Comparison of ENCODE assay signal across 17 mouse cellular contexts in the genomic region with DNA sequence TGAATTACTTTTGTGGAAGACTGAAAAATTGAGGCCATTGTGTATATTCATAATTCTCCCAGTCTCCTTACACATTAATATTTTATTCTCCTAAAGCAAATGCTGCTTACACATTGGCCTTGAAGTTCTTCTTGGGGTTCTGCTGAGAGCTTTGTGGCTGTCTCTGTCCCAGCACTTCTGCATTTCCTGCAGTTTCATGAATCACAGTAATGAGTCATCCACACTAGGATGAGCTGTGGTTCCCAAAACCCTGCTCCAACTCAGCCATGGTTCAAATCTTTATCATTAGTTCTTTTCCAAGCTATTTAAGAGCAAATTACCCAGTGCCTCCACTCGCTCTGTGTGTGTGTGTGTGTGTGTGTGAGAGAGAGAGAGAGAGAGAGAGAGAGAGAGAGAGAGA. TPM values are rescaled to one million over a fixed set of nuclear protein-coding genes. Genes with fewer than 3 reads are reported as not detected.
DNase-seq lines count a peak whose midpoint lies in the region; ATAC-seq and TF ChIP-seq lines count a peak whose summit lies in the region.
"Had no signal": no experiment of that assay in that cellular context is flagged by ENCODE, and none has a peak within 500 bp of the region (broad histone marks: within the 10 kb centered on the region; RNA-seq: fewer than 3 reads in every experiment).

No protein-coding gene starts in this region.

- no peaks in the 10 kb centered on the region for H3K9me3 ChIP-seq in heart, embryonic 15.5 days (replicated peaks)
- H3K9me3 ChIP-seq in forebrain, postnatal 0 days (ENCODE audit: low read length): no peaks in the 10 kb centered on the region
- H3K9me3 ChIP-seq: embryonic facial prominence, embryonic 15.5 days; hindbrain, embryonic 15.5 days; limb, embryonic 13.5 days had no signal

- H3K27me3 ChIP-seq in heart, embryonic 15.5 days: no peaks in the 10 kb centered on the region
- H3K27me3 ChIP-seq in heart, adult 2 months (ENCODE audit: control insufficient read depth, insufficient read depth, low read length): no peaks in the 10 kb centered on the region
- no peaks in the 10 kb centered on the region for H3K27me3 ChIP-seq in myocyte (ENCODE audit: control insufficient read depth, insufficient read depth, insufficient read length)
- H3K27me3 ChIP-seq in forebrain, postnatal 0 days (ENCODE audit: insufficient read depth, low read length): no peaks in the 10 kb centered on the region
- H3K27me3 ChIP-seq: embryonic facial prominence, embryonic 15.5 days; hindbrain, embryonic 15.5 days; limb, embryonic 13.5 days had no signal

- 55% methylated on average over 1 of the region's 1 CpGs for WGBS in heart, embryonic 15.5 days
- 81% methylated on average over 1 of the region's 1 CpGs for WGBS in heart, adult 2 months
- 82% methylated on average over 1 of the region's 1 CpGs for WGBS in forebrain, postnatal 0 days

- H3K9ac ChIP-seq in heart, embryonic 15.5 days: no peak overlapping the region
- H3K9ac ChIP-seq in heart, adult 2 months (ENCODE audit: low read depth, low read length): no peak overlapping the region
- no peak overlapping the region for H3K9ac ChIP-seq in forebrain, postnatal 0 days
- H3K9ac ChIP-seq: embryonic facial prominence, embryonic 15.5 days; hindbrain, embryonic 15.5 days; limb, embryonic 13.5 days had no signal

- H3K4me3 ChIP-seq in heart, embryonic 15.5 days: no peak overlapping the region
- no peak overlapping the region for H3K4me3 ChIP-seq in heart, adult 2 months
- H3K4me3 ChIP-seq in myocyte: no peak overlapping the region
- H3K4me3 ChIP-seq in forebrain, postnatal 0 days (ENCODE audit: low read depth, low read length): no peak overlapping the region
- H3K4me3 ChIP-seq: embryonic facial prominence, embryonic 15.5 days; hindbrain, embryonic 15.5 days; limb, embryonic 13.5 days had no signal

- ATAC-seq in heart, embryonic 15.5 days (replicated peaks; ENCODE audit: insufficient number of reproducible peaks, insufficient read depth, low FRiP score, low read depth): no peak
- no peak for ATAC-seq in forebrain, postnatal 0 days
- ATAC-seq: lung, postnatal 0 days had no signal

- TF ChIP-seq POLR2A in heart, adult 2 months (IDR thresholded peaks at IDR 0.05; ENCODE audit: insufficient read depth, low read depth, low read length): no peak
- no peak for TF ChIP-seq POLR2A in myocyte (IDR thresholded peaks at IDR 0.05; ENCODE audit: insufficient read length, low read depth)

- no peak for DNase-seq in heart, adult 2 months
- DNase-seq in 3T3-L1 (ENCODE audit: low read depth, low spot score) (peak; percentile 72), adipocyte (ENCODE audit: low spot score) (peak; percentile 37)
- no peak for DNase-seq in layer of hippocampus, adult 8-10 months (ENCODE audit: low spot score in 2 of 2)
- DNase-seq in forebrain, postnatal 0 days: no peak
- no peak for DNase-seq in embryo, embryonic 10.5 days (ENCODE audit: low spot score)
- DNase-seq: cerebellum, postnatal 36 days; heart, adult 18-20 months; kidney, adult 9 months; layer of hippocampus, postnatal 36 days had no signal

- no peak overlapping the region for H3ac ChIP-seq in myocyte (ENCODE audit: control insufficient read depth, insufficient read length)

- TF ChIP-seq EP300 in heart, adult 2 months (IDR thresholded peaks at IDR 0.05; ENCODE audit: insufficient read depth, low read depth, low read length): no peak

- H3K36me3 ChIP-seq in heart, embryonic 15.5 days: no peaks in the 10 kb centered on the region
- peaks cover 2% of the 10 kb centered on the region; the same call in 1 of the 2 replicates for H3K36me3 ChIP-seq in heart, adult 2 months (ENCODE audit: control insufficient read depth, insufficient read depth, low read length)
- H3K36me3 ChIP-seq in myocyte (ENCODE audit: control insufficient read depth, insufficient read depth): no peaks in the 10 kb centered on the region
- H3K36me3 ChIP-seq in forebrain, postnatal 0 days (ENCODE audit: insufficient read depth): no peaks in the 10 kb centered on the region
- H3K36me3 ChIP-seq: embryonic facial prominence, embryonic 15.5 days; hindbrain, embryonic 15.5 days had no signal

- intact Hi-C loops in heart, adult 2 months (cut with DNase I): no loop called here

- H3K79me2 ChIP-seq in heart, adult 2 months (replicated peaks; ENCODE audit: control insufficient read depth, insufficient read depth, low read length): no peaks in the 10 kb centered on the region
- H3K79me2 ChIP-seq in myocyte (ENCODE audit: control insufficient read depth, insufficient read depth): no peaks in the 10 kb centered on the region

- no peak for TF ChIP-seq CTCF in heart, adult 2 months (IDR thresholded peaks at IDR 0.05)
- no peak for TF ChIP-seq CTCF in forebrain, postnatal 0 days (IDR thresholded peaks at IDR 0.05; ENCODE audit: low read depth)

- peaks cover 13% of the 10 kb centered on the region for H3K4me1 ChIP-seq in heart, embryonic 15.5 days (replicated peaks)
- peaks cover 4% of the 10 kb centered on the region for H3K4me1 ChIP-seq in heart, adult 2 months (ENCODE audit: control insufficient read depth, insufficient read depth, low read length)
- H3K4me1 ChIP-seq in forebrain, postnatal 0 days (ENCODE audit: insufficient read depth): no peaks in the 10 kb centered on the region
- H3K4me1 ChIP-seq: embryonic facial prominence, embryonic 15.5 days; hindbrain, embryonic 15.5 days had no signal

- H3K27ac ChIP-seq in heart, embryonic 15.5 days: 0 out of 2 replicates have a peak overlapping the region, but pooled peaks have one; percentile 1
- H3K27ac ChIP-seq in heart, adult 2 months: no peak overlapping the region
- H3K27ac ChIP-seq in forebrain, postnatal 0 days (ENCODE audit: low read depth, low read length): no peak overlapping the region
- H3K27ac ChIP-seq: embryonic facial prominence, embryonic 15.5 days; hindbrain, embryonic 15.5 days; limb, embryonic 13.5 days had no signal

- H3K4me2 ChIP-seq in heart, embryonic 15.5 days: no peak overlapping the region
- H3K4me2 ChIP-seq in myocyte (ENCODE audit: low read depth): peak overlapping the region; percentile 41
- H3K4me2 ChIP-seq in forebrain, postnatal 0 days (ENCODE audit: low read depth): no peak overlapping the region
- H3K4me2 ChIP-seq: embryonic facial prominence, embryonic 15.5 days; hindbrain, embryonic 15.5 days; limb, embryonic 13.5 days had no signal

TF ChIP-seq in myocyte, 11 proteins besides CTCF, POLR2A, EP300 and RAD21:
- 0 out of 2 replicates have a peak, but pooled peaks have one; percentile 13 for TF ChIP-seq CEBPB (IDR thresholded peaks at IDR 0.05; ENCODE audit: insufficient read depth, poor library complexity, severe bottlenecking)
- no peak for TF ChIP-seq MAX (IDR thresholded peaks at IDR 0.05; ENCODE audit: low read depth)
- no peak for TF ChIP-seq MYOG (IDR thresholded peaks at IDR 0.05; ENCODE audit: control insufficient read depth in 1 of 3, insufficient read depth in 1 of 3, insufficient read length in 2 of 3, low read depth in 2 of 3)
- TF ChIP-seq POLR2AphosphoS2 (IDR thresholded peaks at IDR 0.05; ENCODE audit: insufficient read length, low read depth): no peak
TF ChIP-seq in myocyte: peak in this region for 1.

RNA-seq across cellular contexts. Expression of gene Gpr183, which starts 22.3 kb away (rescaled TPM):
- 1.8 and 3.1 TPM in 2 replicates for polyA plus RNA-seq in heart, embryonic 15.5 days (2015; fragmentation: Nextera tagmentation; extraction: Ambion mirVana)
- 1 to 10 TPM in 1 of 2 experiments, under 1 TPM in 1; 0.84 to 1.1 TPM for total RNA-seq in heart, adult 2 months (2021)
- 1.3 and 1.4 TPM in 2 replicates for polyA plus RNA-seq in heart, adult 2 months (2012; rRNA removed)
- polyA plus RNA-seq in myocyte (2012; fragmentation: generic; extraction: Trizol): 0.02 TPM
- 1 to 10 TPM in 2 of 4 experiments, under 1 TPM in 2; 0.50 to 7.3 (median 2.6) TPM for total RNA-seq in layer of hippocampus, adult 8-10 months (2022)
- total RNA-seq in forebrain, postnatal 0 days (2014; rRNA removed): 0.46 and 0.52 TPM in 2 replicates
- 0.68 and 0.74 TPM in 2 replicates for polyA plus RNA-seq in forebrain, postnatal 0 days (2015; fragmentation: Nextera tagmentation; extraction: Ambion mirVana)

RNA-seq across cellular contexts. Expression of gene Timm8a2, which starts 47.2 kb away (rescaled TPM):
- not detected in 2 replicates for polyA plus RNA-seq in heart, embryonic 15.5 days (2015; fragmentation: Nextera tagmentation; extraction: Ambion mirVana)
- total RNA-seq in heart, adult 2 months (2021): not detected
- polyA plus RNA-seq in heart, adult 2 months (2012; rRNA removed): 0.32 TPM in 1 of 2 replicates, not detected in the other
- polyA plus RNA-seq in myocyte (2012; fragmentation: generic; extraction: Trizol): not detected
- total RNA-seq in layer of hippocampus, adult 8-10 months (2022): not detected
- total RNA-seq in forebrain, postnatal 0 days (2014; rRNA removed): 1.2 TPM in 1 of 2 replicates, not detected in the other
- polyA plus RNA-seq in forebrain, postnatal 0 days (2015; fragmentation: Nextera tagmentation; extraction: Ambion mirVana): not detected in 2 replicates
- total RNA-seq: heart, adult 18-20 months had no signal
- polyA plus RNA-seq: embryonic facial prominence, embryonic 15.5 days; hindbrain, embryonic 15.5 days; limb, embryonic 13.5 days; lung, postnatal 0 days; midbrain, postnatal 0 days had no signal

Comparison
In these comparisons a context has a peak if more than half of its experiments do, and no peak if none do; other contexts are left out.
1. DNase-seq: peak in 3T3-L1 (single experiment) and adipocyte (single experiment); none in heart, adult 2 months (0 of 2), layer of hippocampus, adult 8-10 months (0 of 2), forebrain, postnatal 0 days (single experiment) and embryo, embryonic 10.5 days (single experiment).